Mouse (Mus musculus) liver, embryonic 14.5 days (tissue): ENCODE measurements around the gene Ttbk1.

Experiments used
- CTCF ChIP-seq: IDR thresholded peaks from 2 replicates; pipeline ENCODE4 v1.5.1; 2016; ENCODE audit warnings: antibody characterized with exemption, low read depth, control low read depth
- EP300 ChIP-seq: IDR thresholded peaks from 2 replicates; pipeline ENCODE4 v1.6.1; 2016; ENCODE audit warnings: antibody characterized with exemption, low read depth

DNA sequence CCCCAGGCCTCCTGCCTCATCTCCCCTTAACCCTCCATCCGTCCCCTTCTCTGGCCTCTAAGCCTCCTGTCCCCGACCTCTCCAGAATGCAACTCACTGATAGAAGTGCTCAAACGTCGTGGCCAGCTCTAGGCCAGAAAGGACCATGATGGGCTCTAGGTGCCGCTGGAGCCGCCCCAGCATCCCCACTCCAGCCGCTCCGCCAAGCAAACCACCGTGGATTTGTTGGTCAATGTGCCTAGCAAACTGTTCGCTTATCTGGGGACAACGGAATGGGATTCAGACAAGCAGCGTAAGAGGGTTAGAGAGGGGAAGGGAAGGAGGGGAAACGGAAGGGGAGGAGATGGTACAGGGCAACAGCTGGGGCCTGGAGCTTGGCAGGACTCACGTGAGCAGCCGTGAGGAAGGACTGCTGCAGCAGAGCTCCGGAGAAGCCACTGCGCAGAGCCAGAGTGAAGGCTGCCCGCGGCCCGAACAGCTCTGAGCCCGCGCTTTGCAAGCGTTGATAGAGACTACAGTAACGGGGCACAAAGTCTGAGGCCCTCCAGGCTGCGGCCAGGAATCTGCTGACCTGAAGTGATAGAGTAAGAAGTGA is 33.0 kb upstream of the Ttbk1 start:
- TF ChIP-seq CTCF (no peak), EP300 (no peak)
